Comparison of ENCODE assay signal across 12 mouse cellular contexts in genomic region chr9:116863626-116864025, GRCm38 (mm10).
DNase-seq lines count a peak whose midpoint lies in the region; ATAC-seq and TF ChIP-seq lines count a peak whose summit lies in the region.
"Had no signal": no experiment of that assay in that cellular context is flagged by ENCODE, and none has a peak within 500 bp of the region (broad histone marks: within the 10 kb centered on the region; RNA-seq: fewer than 3 reads in every experiment).

No protein-coding gene starts in this region.

- DNase-seq in lung, postnatal 0 days (ENCODE audit: low spot score) = peak; percentile 35
- DNase-seq in lung, postnatal 36 days = no peak
- peak; percentile 24 for DNase-seq in retina, postnatal 1 day
- no peak for DNase-seq in left cerebral cortex, postnatal 10 days (ENCODE audit: extremely low spot score in 1 of 2, low spot score in 2 of 2)
- DNase-seq in frontal cortex, postnatal 10 days (ENCODE audit: low spot score in 2 of 2) = no peak
- DNase-seq: adrenal gland, postnatal 25 days; lung, postnatal 4 days had no signal

- no peak overlapping the region for H3K4me2 ChIP-seq in lung, postnatal 0 days (replicated peaks; ENCODE audit: low read depth, low read length)
- 0 out of 2 replicates have a peak overlapping the region, but pooled peaks have one; percentile 12 for H3K4me2 ChIP-seq in heart, embryonic 16.5 days (ENCODE audit: low read depth, low read length)
- H3K4me2 ChIP-seq in kidney, embryonic 16.5 days (replicated peaks; ENCODE audit: low read depth, low read length) = no peak overlapping the region
- H3K4me2 ChIP-seq: forebrain, embryonic 15.5 days; hindbrain, embryonic 15.5 days had no signal

- no peak for ATAC-seq in lung, postnatal 0 days
- no peak; the same call in 1 of the 2 replicates for ATAC-seq in heart, embryonic 16.5 days (replicated peaks; ENCODE audit: extremely low read depth, insufficient read depth, low FRiP score)
- peak; percentile 51; the same call in 1 of the 2 replicates for ATAC-seq in kidney, embryonic 16.5 days (ENCODE audit: low FRiP score, low TSS enrichment)
- ATAC-seq: forebrain, embryonic 15.5 days had no signal

- H3K27me3 ChIP-seq in lung, postnatal 0 days (replicated peaks; ENCODE audit: insufficient read depth, low read length) = no peaks in the 10 kb centered on the region
- H3K27me3 ChIP-seq in heart, embryonic 16.5 days (ENCODE audit: control insufficient read depth, insufficient read depth, low read length) = no peaks in the 10 kb centered on the region
- no peaks in the 10 kb centered on the region for H3K27me3 ChIP-seq in kidney, embryonic 16.5 days (ENCODE audit: insufficient read depth, low read length)
- H3K27me3 ChIP-seq: forebrain, embryonic 15.5 days; hindbrain, embryonic 15.5 days had no signal

- H3K9me3 ChIP-seq in lung, postnatal 0 days (ENCODE audit: low read length) = no peaks in the 10 kb centered on the region
- peaks cover 6% of the 10 kb centered on the region for H3K9me3 ChIP-seq in heart, embryonic 16.5 days (replicated peaks; ENCODE audit: control insufficient read depth, low read length)
- no peaks in the 10 kb centered on the region for H3K9me3 ChIP-seq in kidney, embryonic 16.5 days (ENCODE audit: low read length)
- H3K9me3 ChIP-seq: forebrain, embryonic 15.5 days; hindbrain, embryonic 15.5 days had no signal

- H3K27ac ChIP-seq in lung, postnatal 0 days (ENCODE audit: low read length) = no peak overlapping the region
- peak overlapping the region; percentile 66 for H3K27ac ChIP-seq in heart, embryonic 16.5 days (ENCODE audit: low read length)
- H3K27ac ChIP-seq in kidney, embryonic 16.5 days (ENCODE audit: low read length) = peak overlapping the region; percentile 62
- H3K27ac ChIP-seq: forebrain, embryonic 15.5 days; hindbrain, embryonic 15.5 days had no signal

- intact Hi-C loops in left cerebral cortex, postnatal 10 days (cut with DNase I) = no loop called here

- TF ChIP-seq CTCF in lung, postnatal 0 days (IDR thresholded peaks at IDR 0.05) = peak; percentile 8; the same call in 1 of the 2 replicates

- no peak overlapping the region for H3K9ac ChIP-seq in lung, postnatal 0 days (replicated peaks; ENCODE audit: low read depth)
- H3K9ac ChIP-seq in heart, embryonic 16.5 days (ENCODE audit: low read length) = no peak overlapping the region; the same call in 1 of the 2 replicates
- 0 out of 2 replicates have a peak overlapping the region, but pooled peaks have one; percentile 15 for H3K9ac ChIP-seq in kidney, embryonic 16.5 days (replicated peaks; ENCODE audit: low read length)
- H3K9ac ChIP-seq: forebrain, embryonic 15.5 days; hindbrain, embryonic 15.5 days had no signal

- no peak for TF ChIP-seq EP300 in lung, postnatal 0 days (IDR thresholded peaks at IDR 0.05)

- H3K36me3 ChIP-seq in lung, postnatal 0 days (ENCODE audit: insufficient read depth, low read length) = no peaks in the 10 kb centered on the region
- no peaks in the 10 kb centered on the region for H3K36me3 ChIP-seq in heart, embryonic 16.5 days (ENCODE audit: control insufficient read depth, insufficient read depth)
- H3K36me3 ChIP-seq in kidney, embryonic 16.5 days (ENCODE audit: insufficient read depth, low read length) = no peaks in the 10 kb centered on the region
- H3K36me3 ChIP-seq: forebrain, embryonic 15.5 days; G1E; hindbrain, embryonic 15.5 days had no signal

- WGBS in lung, postnatal 0 days = 32% methylated on average over 4 of the region's 4 CpGs
- 32% methylated on average over 4 of the region's 4 CpGs for WGBS in heart, embryonic 16.5 days
- 21% methylated on average over 4 of the region's 4 CpGs for WGBS in kidney, embryonic 16.5 days

- H3K4me1 ChIP-seq in lung, postnatal 0 days (ENCODE audit: insufficient read depth, low read depth, low read length) = no peaks in the 10 kb centered on the region
- peaks cover 8% of the 10 kb centered on the region for H3K4me1 ChIP-seq in heart, embryonic 16.5 days (ENCODE audit: control insufficient read depth, insufficient read depth, low read length)
- peaks cover 12% of the 10 kb centered on the region for H3K4me1 ChIP-seq in kidney, embryonic 16.5 days (ENCODE audit: insufficient read depth, low read length)
- H3K4me1 ChIP-seq: forebrain, embryonic 15.5 days had no signal

- no peak overlapping the region for H3K4me3 ChIP-seq in lung, postnatal 0 days (ENCODE audit: low read depth, low read length)
- H3K4me3 ChIP-seq in heart, embryonic 16.5 days (ENCODE audit: low read length) = no peak overlapping the region
- H3K4me3 ChIP-seq in kidney, embryonic 16.5 days (ENCODE audit: low read length) = no peak overlapping the region
- H3K4me3 ChIP-seq: forebrain, embryonic 15.5 days; hindbrain, embryonic 15.5 days had no signal

Comparison
In these comparisons a context has a peak if more than half of its experiments do, and no peak if none do; other contexts are left out.
1. DNase-seq: peak in lung, postnatal 0 days (single experiment) and retina, postnatal 1 day (single experiment); none in lung, postnatal 36 days (single experiment), left cerebral cortex, postnatal 10 days (0 of 2) and frontal cortex, postnatal 10 days (0 of 2).